ENCODE assay signal across 17 mouse cellular contexts in the genomic region with DNA sequence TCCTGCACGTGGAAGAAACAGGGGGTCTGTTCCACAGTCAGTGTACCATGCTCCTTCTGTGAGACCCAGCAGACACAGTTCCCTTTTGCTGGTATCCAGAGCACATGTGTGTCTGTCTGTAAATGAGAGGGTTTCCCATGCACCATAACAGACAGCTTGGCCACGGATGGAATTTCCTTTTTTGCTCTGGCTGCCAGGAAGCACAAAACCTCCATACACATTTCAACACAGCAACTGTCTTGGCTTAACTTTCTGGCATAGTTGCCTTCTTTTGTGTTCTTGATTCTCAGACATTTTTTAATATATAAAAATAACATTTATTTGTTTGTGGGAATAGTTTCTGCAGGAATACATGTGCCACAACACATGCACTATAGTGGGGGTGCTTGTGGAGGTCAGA. TPM values are rescaled to one million over a fixed set of nuclear protein-coding genes. Genes with fewer than 3 reads are reported as not detected.
"Had no signal": no experiment of that assay in that cellular context is flagged by ENCODE, and none has a peak within 500 bp of the region (broad histone marks: within the 10 kb centered on the region; RNA-seq: fewer than 3 reads in every experiment).

No protein-coding gene starts in this region.

- H3K36me3 ChIP-seq: limb, embryonic 13.5 days; midbrain, embryonic 12.5 days; neural tube, embryonic 13.5 days; stomach, embryonic 15.5 days had no signal

- H3K4me1 ChIP-seq: midbrain, embryonic 12.5 days; neural tube, embryonic 13.5 days had no signal

- ATAC-seq: midbrain, embryonic 16.5 days had no signal

- DNase-seq: kidney, adult 11 months; kidney, adult 9 months; lung, adult 18-20 months; retina, postnatal 1 day; right cerebral cortex, postnatal 4 days; spleen, adult 18-20 months; thymus, postnatal 36 days had no signal

- H3K4me3 ChIP-seq: layer of hippocampus, adult 2 months; limb, embryonic 13.5 days; midbrain, embryonic 12.5 days; neural tube, embryonic 13.5 days; stomach, embryonic 15.5 days had no signal

- H3K9me3 ChIP-seq: limb, embryonic 13.5 days; midbrain, embryonic 12.5 days; neural tube, embryonic 13.5 days; stomach, embryonic 15.5 days had no signal

- H3K4me2 ChIP-seq: limb, embryonic 13.5 days; midbrain, embryonic 12.5 days; neural tube, embryonic 13.5 days; stomach, embryonic 15.5 days had no signal

- H3K9ac ChIP-seq: limb, embryonic 13.5 days; midbrain, embryonic 12.5 days; neural tube, embryonic 13.5 days; stomach, embryonic 15.5 days had no signal

- H3K27me3 ChIP-seq: limb, embryonic 13.5 days; midbrain, embryonic 12.5 days; neural tube, embryonic 13.5 days; stomach, embryonic 15.5 days had no signal

- H3K27ac ChIP-seq: kidney, postnatal 0 days; layer of hippocampus, adult 2 months; limb, embryonic 13.5 days; midbrain, embryonic 12.5 days; neural tube, embryonic 13.5 days; stomach, embryonic 15.5 days had no signal

RNA-seq across cellular contexts. Expression of a gene that starts 1.0 kb away (rescaled TPM):
- total RNA-seq: layer of hippocampus, adult 2 months; layer of hippocampus, postnatal 10 days; left cerebral cortex, postnatal 36 days; megakaryocyte-erythroid progenitor cell, adult 5-6 weeks had no signal
- polyA plus RNA-seq: midbrain, embryonic 12.5 days; midbrain, embryonic 16.5 days had no signal

RNA-seq across cellular contexts. Expression of a gene that starts 16.3 kb away (rescaled TPM):
- total RNA-seq: layer of hippocampus, adult 2 months; layer of hippocampus, postnatal 10 days; left cerebral cortex, postnatal 36 days; megakaryocyte-erythroid progenitor cell, adult 5-6 weeks had no signal
- polyA plus RNA-seq: midbrain, embryonic 12.5 days; neural tube, embryonic 13.5 days had no signal
